Mouse (Mus musculus) heart, adult 2 months (tissue): ENCODE measurements around the gene H1f0.

ENCODE experiments used
- CTCF ChIP-seq: fragments of 200-600 bp; IDR thresholded peaks from 2 replicates; pipeline ENCODE4 v1.8.1; 2022; ENCODE audit warnings: antibody characterized with exemption, mild to moderate bottlenecking, moderate library complexity
- EP300 ChIP-seq: fragments of 200-500 bp; IDR thresholded peaks from 2 replicates; pipeline ENCODE4 v1.6.1; 2011; ENCODE audit warnings: low read depth, low read length, control low read depth; ENCODE audit not compliant: insufficient read depth

DNA sequence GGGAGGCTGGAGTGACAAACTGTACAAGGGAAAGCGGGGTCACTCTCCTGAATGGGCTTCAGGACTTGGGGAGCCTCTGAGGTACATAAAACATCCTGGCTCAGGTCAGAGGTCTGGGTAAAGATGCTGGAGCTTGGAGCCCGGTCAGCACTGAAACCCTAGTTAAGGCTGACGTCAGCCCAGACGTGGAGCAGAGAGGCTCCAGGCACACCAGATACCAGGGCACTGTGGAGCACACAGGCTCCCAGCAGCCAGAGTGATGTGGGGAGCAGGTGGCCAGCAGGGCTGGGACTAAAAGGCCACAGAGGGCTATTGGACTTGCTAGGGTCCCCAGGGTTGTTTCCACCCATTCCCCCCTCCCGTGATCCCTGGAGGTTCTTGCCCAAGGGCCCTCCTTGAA, 18.5 kb upstream of the H1f0 start:
- TF ChIP-seq CTCF (no peak), EP300 (no peak)
